Mouse (Mus musculus) lung, postnatal 36 days (tissue): ENCODE results near the gene Gm8005.
"Not testable (repeated sequence)": the region's sequence is repeated elsewhere in the genome, so short reads cannot be mapped to it uniquely, and the experiment has no call there.

Experiments used
- DNase-seq: peaks from one replicate; pipeline ENCODE4 v3.0.0; 2022; ENCODE audit warnings: mixed read lengths

Gene Gm8005

DNA sequence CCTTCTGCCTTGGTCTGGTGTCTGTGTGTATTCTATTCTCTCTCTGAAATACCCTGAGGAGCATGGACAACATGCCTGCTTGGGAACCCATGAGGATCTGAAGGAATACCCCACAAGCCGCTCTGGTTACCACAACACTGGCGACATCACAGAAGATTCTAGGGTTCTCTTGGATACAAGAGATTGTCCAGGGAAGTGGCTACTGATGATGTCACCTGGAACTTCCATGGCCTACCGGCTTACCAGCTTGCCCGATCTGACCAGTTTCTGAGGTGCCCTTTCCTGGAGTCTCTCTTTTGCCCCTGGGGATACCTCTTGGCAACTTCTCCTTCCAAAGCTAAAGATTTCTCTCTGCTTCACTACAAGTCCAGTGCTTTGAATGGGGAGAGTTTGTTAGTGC is at the start of gene Gm8005:
Gene Gm8005, minus strand, starts transcription at position 101 of the 400 bp plus-strand sequence.
- not testable (repeated sequence) for DNase-seq

DNA sequence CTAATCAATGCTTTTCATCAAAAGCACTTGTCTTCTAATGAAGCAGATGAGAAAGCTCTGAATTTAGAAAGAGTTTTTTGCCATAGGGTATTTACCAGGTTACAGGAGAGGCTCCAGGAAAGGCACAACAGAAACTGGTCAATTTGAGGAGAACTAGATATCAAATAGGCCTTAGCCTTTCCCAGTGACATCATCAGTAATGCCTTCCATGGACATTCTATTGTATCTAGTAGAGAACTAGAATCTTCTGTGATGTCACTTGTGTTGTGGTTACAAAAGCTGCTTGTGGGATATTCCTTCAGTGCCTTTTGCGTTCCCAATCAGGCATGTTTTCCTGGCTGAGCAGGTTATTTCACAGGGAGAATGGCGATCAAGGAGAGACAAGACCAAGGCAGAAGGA is 24.1 kb upstream of the Gm8005 start, which contains the start of gene Gm8011:
Gene Gm8011, plus strand, starts transcription at position 301 of the 400 bp plus-strand sequence.
- DNase-seq: not testable (repeated sequence)
